Mouse (Mus musculus): ENCODE results near the gene Dhx30. TPM values are rescaled to one million over a fixed set of nuclear protein-coding genes. Genes with fewer than 3 reads are reported as not detected.
"Not testable (repeated sequence)": the region's sequence is repeated elsewhere in the genome, so short reads cannot be mapped to it uniquely, and the experiment has no call there.

Dhx30 gene
- polyA plus RNA-seq, 1 experiment from 2014 or later: 40.3 TPM

DNA sequence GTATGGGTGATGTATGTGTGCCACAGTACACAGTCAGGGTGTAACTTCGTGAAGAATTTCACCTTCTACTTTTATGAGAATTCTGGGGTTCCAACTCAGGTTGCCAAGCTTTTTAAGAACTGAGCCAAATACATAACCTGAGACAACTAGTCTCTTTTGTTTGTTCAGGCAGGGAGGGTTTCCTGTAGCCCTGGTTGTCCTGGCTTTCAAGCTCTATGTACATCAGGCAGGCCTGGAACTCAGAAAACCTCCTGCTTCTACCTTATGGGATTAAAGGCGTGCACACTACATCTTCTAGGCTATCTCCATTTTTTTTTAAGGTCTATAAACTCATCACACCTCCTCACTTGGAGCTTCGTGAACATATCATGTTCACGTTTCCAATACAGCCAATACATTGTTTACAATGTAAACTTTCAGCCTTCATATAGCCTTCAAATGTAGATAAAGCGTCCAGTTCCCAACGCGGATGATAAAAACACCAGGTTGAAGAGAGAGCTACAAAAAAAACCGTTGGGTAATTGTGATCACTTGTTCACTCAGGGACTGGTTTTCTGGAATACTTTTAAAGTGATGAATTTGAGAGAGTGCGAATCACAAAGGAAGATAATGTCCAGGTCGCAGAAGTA lies 13.4 kb upstream of the Dhx30 start:
- ATAC-seq (ENCODE audit: low read depth) (peak; percentile 0; the same call in 1 of the 2 replicates), DNase-seq (no peak)
- peak overlapping the region; percentile 97 for H3K27ac ChIP-seq
- H3K4me2 ChIP-seq: peak overlapping the region; percentile 98
- H3K4me3 ChIP-seq (replicated peaks): peak overlapping the region; percentile 86
- H3K9me3 ChIP-seq (replicated peaks): no peaks in the 10 kb centered on the region
- H3K9ac ChIP-seq: peak overlapping the region; percentile 92
- peaks cover 16% of the 10 kb centered on the region for H3K36me3 ChIP-seq
- peaks cover 47% of the 10 kb centered on the region for H3K4me1 ChIP-seq (replicated peaks)
- WGBS (ENCODE audit: insufficient replicate concordance): 12% methylated on average over 10 of the region's 10 CpGs
- no peaks in the 10 kb centered on the region for H3K27me3 ChIP-seq

- not testable (repeated sequence) for H3K27me3 ChIP-seq; H3K27ac ChIP-seq; H3K4me2 ChIP-seq; H3K9me3 ChIP-seq (replicated peaks); H3K4me3 ChIP-seq (replicated peaks); H3K36me3 ChIP-seq; ATAC-seq (ENCODE audit: low read depth); H3K4me1 ChIP-seq (replicated peaks); H3K9ac ChIP-seq; DNase-seq
- 42% methylated on average over 2 of the region's 2 CpGs for WGBS (ENCODE audit: insufficient replicate concordance)
Measured at GRCm38 (mm10) chr9:110124008-110124540, 6.4 kb upstream of the Dhx30 start.

- Histone ChIP-seq H3K4me3 (replicated peaks) (no peak overlapping the region), H3K9ac (no peak overlapping the region), H3K27me3 (no peaks in the 10 kb centered on the region), H3K27ac (no peak overlapping the region), H3K9me3 (replicated peaks) (no peaks in the 10 kb centered on the region), H3K4me2 (no peak overlapping the region), H3K4me1 (replicated peaks) (peaks cover 10% of the 10 kb centered on the region), H3K36me3 (no peaks in the 10 kb centered on the region)
- WGBS (ENCODE audit: insufficient replicate concordance): 47% methylated on average over 2 of the region's 2 CpGs
- DNase-seq: no peak
- ATAC-seq (ENCODE audit: low read depth): no peak
Measured at GRCm38 (mm10) chr9:110123322-110123721, 5.7 kb upstream of the Dhx30 start.

GRCm38 (mm10) chr9:110121424-110121823 lies 3.8 kb upstream of the Dhx30 start:
- Histone ChIP-seq H3K27ac (no peak overlapping the region), H3K4me1 (replicated peaks) (peaks cover 18% of the 10 kb centered on the region), H3K9ac (no peak overlapping the region), H3K9me3 (replicated peaks) (no peaks in the 10 kb centered on the region), H3K4me3 (replicated peaks) (no peak overlapping the region), H3K36me3 (no peaks in the 10 kb centered on the region), H3K27me3 (no peaks in the 10 kb centered on the region), H3K4me2 (no peak overlapping the region)
- DNase-seq (no peak), ATAC-seq (ENCODE audit: low read depth) (no peak)
- WGBS (ENCODE audit: insufficient replicate concordance): 77% methylated on average over 4 of the region's 4 CpGs

- Histone ChIP-seq H3K36me3 (peaks cover 2% of the 10 kb centered on the region; the same call in 1 of the 2 replicates), H3K4me3 (replicated peaks) (peak overlapping the region; percentile 83), H3K27ac (peak overlapping the region; percentile 91), H3K9me3 (replicated peaks) (no peaks in the 10 kb centered on the region), H3K4me2 (peak overlapping the region; percentile 83), H3K4me1 (replicated peaks) (peaks cover 27% of the 10 kb centered on the region), H3K9ac (peak overlapping the region; percentile 91), H3K27me3 (no peaks in the 10 kb centered on the region)
- ATAC-seq (ENCODE audit: low read depth) (no peak), DNase-seq (no peak)
- 60% methylated on average over 1 of the region's 1 CpGs for WGBS (ENCODE audit: insufficient replicate concordance)
Measured at GRCm38 (mm10) chr9:110118249-110118648, 619 bp upstream of the Dhx30 start.

DNA sequence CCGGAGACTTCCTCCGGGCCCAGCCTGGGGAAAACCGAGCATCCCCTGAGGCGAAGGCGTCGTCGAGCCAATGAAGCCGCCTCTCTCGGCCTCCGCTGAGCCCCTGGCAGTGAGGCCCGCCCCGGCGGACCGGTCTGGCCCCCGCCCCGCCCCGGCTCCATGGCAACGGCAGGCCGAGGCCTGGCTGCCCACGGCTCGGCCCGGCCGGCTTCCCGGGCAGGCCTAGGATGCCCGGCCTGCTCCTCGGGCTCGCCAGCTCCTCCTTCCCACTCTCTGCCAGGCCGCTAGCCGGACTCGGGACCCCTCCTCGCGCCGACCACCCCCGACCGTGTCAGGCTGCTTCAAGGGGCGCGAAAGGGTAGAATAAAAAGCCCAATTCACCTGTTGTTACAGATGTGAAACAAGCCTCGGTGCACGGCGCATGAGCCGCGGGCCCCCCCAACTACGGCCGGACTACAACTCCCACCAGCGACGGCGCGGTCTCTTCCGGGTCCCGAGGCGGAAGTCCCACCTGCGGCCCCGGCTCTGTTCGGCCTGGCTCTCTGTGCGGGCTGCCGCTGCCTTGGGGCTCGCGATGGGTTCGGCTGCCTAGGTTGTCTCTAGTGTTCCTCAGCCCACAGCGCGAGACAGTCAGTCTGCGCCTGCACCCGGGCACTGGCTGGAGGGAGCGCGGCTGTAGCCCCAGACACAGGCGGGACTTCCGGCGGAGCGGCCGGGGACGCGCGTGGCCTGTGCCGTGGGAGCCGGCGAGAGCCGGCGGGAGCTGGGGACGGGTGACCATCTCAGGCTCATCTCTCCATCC lies 452 bp downstream of the Dhx30 start, which contains the start of gene Smarcc1:
Smarcc1 (plus strand) TSS at position 732 of the 802 bp plus-strand sequence.
- DNase-seq: peak; percentile 82
- Histone ChIP-seq H3K27ac (peak within 1 kb of the TSS; percentile 91), H3K4me1 (replicated peaks) (peaks cover 27% of the 10 kb centered on the region)

DNA sequence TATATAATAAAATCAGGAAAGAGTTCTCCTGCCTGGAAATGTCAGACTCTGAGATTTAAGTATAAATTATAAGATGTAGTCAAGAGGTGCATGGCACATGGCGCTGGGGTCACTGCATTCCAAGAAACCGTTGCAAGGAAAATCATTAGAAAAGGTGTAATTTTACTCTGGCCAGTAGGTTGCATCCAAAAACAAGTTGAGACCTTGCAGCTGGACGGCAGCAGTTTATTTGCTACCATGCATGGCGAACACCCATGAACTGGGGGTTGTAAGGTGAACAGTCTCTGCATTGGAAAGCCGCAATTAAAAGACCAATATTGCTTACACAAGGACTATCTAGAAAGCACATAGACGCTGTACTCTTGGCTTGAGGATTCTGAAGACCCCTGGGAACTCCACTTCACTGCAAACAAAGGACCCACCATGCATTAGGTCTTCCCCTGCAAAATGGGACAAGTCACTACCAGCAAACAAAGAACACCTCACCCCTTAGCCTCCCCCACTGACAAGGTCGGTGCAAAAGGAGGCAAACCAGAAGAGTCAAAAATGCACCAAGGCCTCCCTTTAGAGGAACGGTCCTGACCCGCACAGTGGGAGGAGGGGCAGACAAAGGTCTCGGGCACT lies 1.2 kb downstream of the Dhx30 start:
- no peak for DNase-seq
- Histone ChIP-seq H3K27me3 (no peaks in the 10 kb centered on the region), H3K9me3 (replicated peaks) (no peaks in the 10 kb centered on the region), H3K36me3 (peaks cover 18% of the 10 kb centered on the region), H3K4me3 (replicated peaks) (peak overlapping the region; percentile 83), H3K9ac (peak overlapping the region; percentile 91), H3K4me2 (peak overlapping the region; percentile 83), H3K4me1 (replicated peaks) (peaks cover 27% of the 10 kb centered on the region), H3K27ac (peak overlapping the region; percentile 91)
- 17% methylated on average over 10 of the region's 10 CpGs for WGBS (ENCODE audit: insufficient replicate concordance)
- ATAC-seq (ENCODE audit: low read depth): no peak

More for the DNA sequence above, 452 bp downstream of the Dhx30 start, which contains the start of gene Smarcc1:
- peak within 1 kb of the TSS; percentile 83 for H3K4me3 ChIP-seq (replicated peaks)
- peak within 1 kb of the TSS; percentile 91 for H3K9ac ChIP-seq
- no peaks in the 10 kb centered on the region for H3K9me3 ChIP-seq (replicated peaks)
- peaks cover 11% of the 10 kb centered on the region for H3K36me3 ChIP-seq
- H3K27me3 ChIP-seq: no peaks in the 10 kb centered on the region
- H3K4me2 ChIP-seq: peak within 1 kb of the TSS; percentile 83
- under 1% methylated on average over 75 of the region's 79 CpGs for WGBS (ENCODE audit: insufficient replicate concordance)
- ATAC-seq (ENCODE audit: low read depth): peak; percentile 95

DNA sequence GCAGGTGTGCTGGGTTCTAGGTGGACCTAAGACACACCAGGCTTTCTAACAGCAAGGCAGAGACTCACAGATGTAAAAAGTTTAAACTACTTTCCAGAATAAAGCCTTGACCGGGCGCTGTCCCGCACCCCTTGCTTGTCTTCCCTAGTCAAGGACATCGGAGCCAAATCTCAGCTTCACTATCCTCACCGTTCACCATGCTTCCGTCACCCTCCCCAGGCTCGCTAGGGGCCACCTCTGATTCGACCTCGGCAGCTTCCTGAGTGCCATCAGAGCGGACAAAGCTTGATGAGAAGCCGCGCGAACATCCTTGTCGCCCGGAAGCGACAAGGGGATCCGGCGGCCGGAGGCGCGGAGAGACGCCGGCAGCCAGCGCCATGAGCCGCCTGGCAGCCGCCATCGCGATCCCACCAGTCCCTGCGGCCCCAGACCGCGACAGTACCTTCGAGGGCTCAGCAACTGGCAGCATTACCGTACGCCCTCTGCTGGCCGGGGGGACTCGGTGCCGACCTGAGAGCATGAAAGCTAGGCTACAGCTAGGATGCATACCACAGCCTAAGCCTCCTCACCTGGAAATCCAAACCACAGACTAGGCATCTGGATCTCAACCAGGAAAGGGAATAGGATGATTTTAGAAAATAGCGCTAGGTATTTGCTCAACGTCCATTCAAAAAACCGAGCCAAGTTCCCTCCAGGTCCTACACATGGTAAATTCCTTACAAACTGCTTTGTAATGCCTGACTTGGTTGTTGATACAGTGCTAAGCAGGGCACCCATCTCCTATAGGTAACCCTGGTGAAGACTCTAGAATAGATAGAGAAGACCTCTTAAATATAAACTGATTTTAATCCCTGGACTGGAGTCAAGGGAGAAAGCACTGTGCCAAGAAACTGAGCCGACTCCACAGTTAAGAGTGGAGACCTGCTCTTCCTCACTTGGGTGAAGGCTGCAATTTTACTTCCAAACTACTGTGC lies 16.7 kb downstream of the Dhx30 start:
- Histone ChIP-seq H3K4me2 (peak overlapping the region; percentile 82), H3K27me3 (no peaks in the 10 kb centered on the region), H3K4me3 (replicated peaks) (peak overlapping the region; percentile 87), H3K36me3 (peaks cover 57% of the 10 kb centered on the region), H3K27ac (peak overlapping the region; percentile 30; the same call in 1 of the 2 replicates), H3K9me3 (replicated peaks) (no peaks in the 10 kb centered on the region), H3K4me1 (replicated peaks) (peaks cover 30% of the 10 kb centered on the region), H3K9ac (peak overlapping the region; percentile 85)
- WGBS (ENCODE audit: insufficient replicate concordance): 3% methylated on average over 41 of the region's 41 CpGs
- DNase-seq (peak; percentile 89), ATAC-seq (ENCODE audit: low read depth) (peak; percentile 95)

GRCm38 (mm10) chr9:110097791-110098190 lies 19.8 kb downstream of the Dhx30 start:
- Histone ChIP-seq H3K9me3 (replicated peaks) (no peaks in the 10 kb centered on the region), H3K4me1 (replicated peaks) (peaks cover 19% of the 10 kb centered on the region), H3K27me3 (no peaks in the 10 kb centered on the region), H3K4me3 (replicated peaks) (no peak overlapping the region), H3K9ac (no peak overlapping the region), H3K36me3 (peaks cover 61% of the 10 kb centered on the region), H3K27ac (no peak overlapping the region), H3K4me2 (no peak overlapping the region)
- ATAC-seq (ENCODE audit: low read depth) (no peak), DNase-seq (no peak)
- 80% methylated on average over 3 of the region's 3 CpGs for WGBS (ENCODE audit: insufficient replicate concordance)

GRCm38 (mm10) chr9:110094761-110095160 lies 22.9 kb downstream of the Dhx30 start:
- Histone ChIP-seq H3K4me3 (replicated peaks) (no peak overlapping the region), H3K27me3 (no peaks in the 10 kb centered on the region), H3K9me3 (replicated peaks) (no peaks in the 10 kb centered on the region), H3K27ac (no peak overlapping the region), H3K9ac (no peak overlapping the region), H3K4me2 (no peak overlapping the region), H3K36me3 (peaks cover 91% of the 10 kb centered on the region), H3K4me1 (replicated peaks) (peaks cover 8% of the 10 kb centered on the region)
- DNase-seq (no peak), ATAC-seq (ENCODE audit: low read depth) (no peak)
- 86% methylated on average over 4 of the region's 4 CpGs for WGBS (ENCODE audit: insufficient replicate concordance)

Data from liver, embryonic 13.5 days (tissue).